ENCODE assay signal across 14 mouse cellular contexts in genomic region chr12:78153308-78154002, GRCm38 (mm10). TPM values are rescaled to one million over a fixed set of nuclear protein-coding genes. Genes with fewer than 3 reads are reported as not detected.
DNase-seq lines count a peak whose midpoint lies in the region; ATAC-seq lines count a peak whose summit lies in the region.
"Had no signal": no experiment of that assay in that cellular context is flagged by ENCODE, and none has a peak within 500 bp of the region (broad histone marks: within the 10 kb centered on the region; RNA-seq: fewer than 3 reads in every experiment).

No protein-coding gene starts in this region.

- 48% methylated on average over 7 of the region's 7 CpGs for WGBS in forebrain, embryonic 11.5 days
- WGBS in forebrain, embryonic 10.5 days = 65% methylated on average over 7 of the region's 7 CpGs
- 53% methylated on average over 7 of the region's 7 CpGs for WGBS in midbrain, embryonic 10.5 days

- H3K4me2 ChIP-seq in forebrain, embryonic 11.5 days (ENCODE audit: low read depth, low read length, severe bottlenecking) = no peak overlapping the region

- H3K9me3 ChIP-seq in forebrain, embryonic 11.5 days (ENCODE audit: control insufficient read depth, low read length) = no peaks in the 10 kb centered on the region
- H3K9me3 ChIP-seq in forebrain, embryonic 10.5 days = no peaks in the 10 kb centered on the region
- no peaks in the 10 kb centered on the region for H3K9me3 ChIP-seq in midbrain, embryonic 10.5 days (replicated peaks)
- H3K9me3 ChIP-seq: heart, embryonic 10.5 days had no signal

- H3K27ac ChIP-seq in forebrain, embryonic 11.5 days (ENCODE audit: low read depth, low read length) = no peak overlapping the region
- no peak overlapping the region for H3K27ac ChIP-seq in forebrain, embryonic 10.5 days
- H3K27ac ChIP-seq in midbrain, embryonic 10.5 days (replicated peaks) = peak overlapping the region; percentile 74
- H3K27ac ChIP-seq: heart, embryonic 10.5 days had no signal

- no peak overlapping the region for H3K9ac ChIP-seq in forebrain, embryonic 11.5 days (ENCODE audit: low read length)

- H3K4me3 ChIP-seq in forebrain, embryonic 11.5 days (ENCODE audit: low read depth, low read length) = no peak overlapping the region
- H3K4me3 ChIP-seq in forebrain, embryonic 10.5 days = no peak overlapping the region
- no peak overlapping the region for H3K4me3 ChIP-seq in midbrain, embryonic 10.5 days
- H3K4me3 ChIP-seq: heart, embryonic 10.5 days had no signal

- ATAC-seq in forebrain, embryonic 11.5 days (replicated peaks; ENCODE audit: low FRiP score) = peak; percentile 66

- no peaks in the 10 kb centered on the region for H3K27me3 ChIP-seq in forebrain, embryonic 11.5 days (ENCODE audit: control insufficient read depth, insufficient read depth, low read length)
- no peaks in the 10 kb centered on the region for H3K27me3 ChIP-seq in forebrain, embryonic 10.5 days (ENCODE audit: poor library complexity, severe bottlenecking)
- H3K27me3 ChIP-seq in midbrain, embryonic 10.5 days (ENCODE audit: low read depth, poor library complexity, severe bottlenecking) = no peaks in the 10 kb centered on the region

- DNase-seq in forebrain, embryonic 11.5 days (ENCODE audit: low spot score) = no peak
- no peak for DNase-seq in forebrain, embryonic 10.5 days (ENCODE audit: extremely low spot score, low spot score)
- peak; percentile 30 to 54 for DNase-seq in right cerebral cortex, postnatal 10 days (ENCODE audit: low spot score in 2 of 2)
- no peak for DNase-seq in right cerebral cortex, postnatal 25 days
- peak; percentile 13 for DNase-seq in midbrain, embryonic 10.5 days (ENCODE audit: low spot score)
- DNase-seq in right cerebral cortex, postnatal 4 days = peak; percentile 21
- DNase-seq in kidney, postnatal 10 days = no peak
- DNase-seq in kidney, adult 9 months = no peak
- DNase-seq: thymus, adult 18-20 months had no signal

- no peaks in the 10 kb centered on the region for H3K36me3 ChIP-seq in forebrain, embryonic 11.5 days (ENCODE audit: control insufficient read depth, insufficient read depth, low read length)
- no peaks in the 10 kb centered on the region for H3K36me3 ChIP-seq in forebrain, embryonic 10.5 days (replicated peaks)
- no peaks in the 10 kb centered on the region for H3K36me3 ChIP-seq in midbrain, embryonic 10.5 days
- H3K36me3 ChIP-seq: heart, embryonic 10.5 days had no signal

- no peaks in the 10 kb centered on the region for H3K4me1 ChIP-seq in forebrain, embryonic 11.5 days (replicated peaks; ENCODE audit: control insufficient read depth, insufficient read depth, low read length)
- no peaks in the 10 kb centered on the region for H3K4me1 ChIP-seq in forebrain, embryonic 10.5 days
- peaks cover 40% of the 10 kb centered on the region for H3K4me1 ChIP-seq in midbrain, embryonic 10.5 days
- H3K4me1 ChIP-seq: heart, embryonic 10.5 days had no signal

RNA-seq across cellular contexts. Expression of gene Gm6657, which starts 40.6 kb away (rescaled TPM):
- polyA plus RNA-seq in forebrain, embryonic 11.5 days (2014; fragmentation: Nextera tagmentation; extraction: Ambion mirVana) = not detected in 2 replicates
- not detected in 2 replicates for polyA plus RNA-seq in forebrain, embryonic 10.5 days (2016; fragmentation: Nextera tagmentation; extraction: Ambion mirVana)
- polyA plus RNA-seq in midbrain, embryonic 10.5 days (2016; fragmentation: Nextera tagmentation; extraction: Ambion mirVana) = not detected in 2 replicates
- polyA plus RNA-seq: C2C12; cortical plate, adult 2 months; heart, embryonic 10.5 days; intestine, embryonic 14.5 days; liver, adult 2 months had no signal

Comparison
In these comparisons a context has a peak if more than half of its experiments do, and no peak if none do; other contexts are left out.
1. DNase-seq: peak in right cerebral cortex, postnatal 10 days (2 of 2), midbrain, embryonic 10.5 days (single experiment) and right cerebral cortex, postnatal 4 days (single experiment); none in forebrain, embryonic 11.5 days (single experiment), forebrain, embryonic 10.5 days (single experiment), right cerebral cortex, postnatal 25 days (single experiment), kidney, postnatal 10 days (single experiment) and kidney, adult 9 months (single experiment).